Mouse (Mus musculus): Measurements from ENCODE around the gene Vps37b.

- TF ChIP-seq CTCF (conservative IDR thresholded peaks at IDR 0.05; ENCODE audit: low read length) (no peak), NANOG (IDR thresholded peaks at IDR 0.05; ENCODE audit: borderline replicate concordance, low read length) (no peak)
Observed at GRCm38 (mm10) chr5:124077241-124077640, 45.2 kb upstream of the Vps37b start.
